Mouse (Mus musculus) ES-E14 (cell line): ENCODE data around the gene Atp5mpl. TPM values are rescaled to one million over a fixed set of nuclear protein-coding genes. Genes with fewer than 3 reads are reported as not detected.

Experiments used
- DNase-seq: peaks from one replicate; pipeline ENCODE4 v3.0.0-alpha.2; 2013; ENCODE audit warnings: low read depth, low spot score
- H3K27ac ChIP-seq: 2 replicates; pipeline ENCODE4 v1.5.1; 2012; ENCODE audit warnings: low read depth, mild to moderate bottlenecking, low read length, moderate library complexity, mixed read lengths; ENCODE audit not compliant: poor library complexity, insufficient read depth, severe bottlenecking
- H3K36me3 ChIP-seq: 2 replicates; pipeline ENCODE4 v1.6.1; 2012; ENCODE audit warnings: mild to moderate bottlenecking, low read length, moderate library complexity, mixed read lengths; ENCODE audit not compliant: control insufficient read depth, poor library complexity, insufficient read depth, severe bottlenecking
- H3K4me1 ChIP-seq, 2 experiments: fragments of 150-350 bp in 1 of 2; sonication (generic) in 1 of 2; 2 replicates each; pipeline ENCODE4 v1.6.1; 2012; ENCODE audit warnings: low read length in 2 of 2, mild to moderate bottlenecking in 1 of 2, mixed read lengths in 1 of 2; ENCODE audit not compliant: control insufficient read depth in 2 of 2, insufficient read depth in 2 of 2, poor library complexity in 1 of 2
- H3K4me3 ChIP-seq, 2 experiments: fragments of 150-350 bp in 1 of 2; sonication (generic) in 1 of 2; 2 replicates each; pipeline ENCODE4 v1.5.1; 2012; ENCODE audit warnings: low read length in 2 of 2, low read depth in 1 of 2, mild to moderate bottlenecking in 1 of 2, mixed read lengths in 1 of 2; ENCODE audit not compliant: insufficient read depth in 1 of 2, poor library complexity in 1 of 2, severe bottlenecking in 1 of 2
- H3K9ac ChIP-seq: 2 replicates; pipeline ENCODE4 v1.6.1; 2012; ENCODE audit warnings: low read depth, mild to moderate bottlenecking, low read length, mixed read lengths; ENCODE audit not compliant: poor library complexity, insufficient read depth, severe bottlenecking
- H3K9me3 ChIP-seq: fragments of 150-350 bp; sonication (generic); 2 replicates; pipeline ENCODE4 v1.6.1; 2012; ENCODE audit warnings: low read depth, mild to moderate bottlenecking, low read length; ENCODE audit not compliant: control insufficient read depth, insufficient read depth
- CHD2 ChIP-seq: IDR thresholded peaks from 2 replicates; pipeline ENCODE4 v1.6.1; 2014; ENCODE audit warnings: mild to moderate bottlenecking, low read depth, low read length, inconsistent platforms
- HCFC1 ChIP-seq: IDR thresholded peaks from 2 replicates; pipeline ENCODE4 v1.6.1; 2012; ENCODE audit warnings: low read length, inconsistent platforms, borderline replicate concordance; ENCODE audit not compliant: insufficient read depth
- MAFK ChIP-seq: IDR thresholded peaks from 2 replicates; pipeline ENCODE4 v1.6.1; 2014; ENCODE audit warnings: mild to moderate bottlenecking, low read depth, low read length, inconsistent platforms; ENCODE audit not compliant: insufficient read depth
- ZC3H11A ChIP-seq: IDR thresholded peaks from 2 replicates; pipeline ENCODE4 v1.6.1; 2012; ENCODE audit warnings: low read depth, mild to moderate bottlenecking, inconsistent platforms, low read length, borderline replicate concordance
- ZNF384 ChIP-seq: IDR thresholded peaks from 2 replicates; pipeline ENCODE4 v1.6.1; 2012; ENCODE audit warnings: low read depth, low read length, inconsistent platforms
- in situ Hi-C, 2 experiments: fragments of 600-800 bp; cut with MboI; formaldehyde crosslinking; loops; one replicate each; pipeline ENCODE4 v1.15.1; 2025; ENCODE audit warnings: low sequenced_read_pairs in 2 of 2, inconsistent platforms in 1 of 2; ENCODE audit not compliant: unreplicated experiment in 2 of 2
- total RNA-seq: library from RNA; depleted of rRNA; stranded (reverse); fragments of 300-350 nt; gene quantifications from 2 replicates; pipeline ENCODE4 v1.2.3, GENCODE M21; 2012

Gene Atp5mpl
- total RNA-seq, 1 experiment, result 297 TPM

DNA sequence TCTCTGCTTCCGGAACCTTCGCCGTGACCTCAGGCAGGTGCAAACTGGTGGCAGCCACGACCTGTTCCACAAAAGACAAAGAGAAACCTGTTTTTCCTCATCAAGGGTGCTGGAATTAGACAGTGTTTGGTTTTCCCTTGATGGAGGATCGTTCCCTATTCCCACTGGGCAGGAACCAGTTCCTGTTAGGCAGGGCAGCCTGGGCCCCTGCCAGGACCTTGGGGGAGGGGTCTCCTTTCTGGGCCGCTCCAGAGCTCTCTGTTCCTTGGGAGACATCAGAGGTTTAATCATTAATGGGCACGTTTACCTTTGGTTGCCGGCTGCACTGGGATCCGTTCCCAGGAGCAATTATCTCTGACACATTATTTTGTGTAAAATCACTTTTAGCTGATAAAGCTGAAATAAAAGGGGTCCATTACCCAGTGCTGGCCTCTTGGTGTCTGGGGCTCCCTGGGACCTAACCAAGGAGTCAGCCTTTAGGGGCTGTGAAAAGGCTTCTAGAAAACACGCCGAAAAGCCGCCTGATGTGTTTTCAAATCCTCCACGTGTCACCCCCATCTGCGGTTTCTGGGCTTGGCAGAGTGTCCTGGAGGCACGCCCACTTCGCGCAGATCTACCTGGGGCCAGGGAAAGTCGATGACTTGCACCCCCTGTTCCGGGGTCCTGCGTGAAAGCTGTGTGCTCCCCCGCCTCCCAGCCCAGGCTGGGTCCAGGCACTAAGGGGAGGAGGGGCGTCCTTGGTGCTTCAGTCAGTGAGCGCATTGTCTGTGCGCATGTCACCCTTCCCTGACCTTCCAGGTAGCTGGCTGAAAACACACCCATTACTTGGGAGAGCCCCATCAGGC, 29.8 kb downstream of the Atp5mpl start:
- Histone ChIP-seq H3K9ac (no peak overlapping the region), H3K4me1 (peaks cover 10 to 28% of the 10 kb centered on the region in 2 experiments), H3K9me3 (no peaks in the 10 kb centered on the region), H3K27ac (no peak overlapping the region; the same call in 1 of the 2 replicates), H3K4me3 (peak overlapping the region; percentile 24 to 37; a peak in 3 of 4 replicates), H3K36me3 (no peaks in the 10 kb centered on the region)
- in situ Hi-C loops, result no loop called here
- no peak for TF ChIP-seq CHD2
- no peak for TF ChIP-seq ZNF384
- no peak for TF ChIP-seq HCFC1
- TF ChIP-seq MAFK, result no peak
- no peak for TF ChIP-seq ZC3H11A
- DNase-seq, result no peak

DNA sequence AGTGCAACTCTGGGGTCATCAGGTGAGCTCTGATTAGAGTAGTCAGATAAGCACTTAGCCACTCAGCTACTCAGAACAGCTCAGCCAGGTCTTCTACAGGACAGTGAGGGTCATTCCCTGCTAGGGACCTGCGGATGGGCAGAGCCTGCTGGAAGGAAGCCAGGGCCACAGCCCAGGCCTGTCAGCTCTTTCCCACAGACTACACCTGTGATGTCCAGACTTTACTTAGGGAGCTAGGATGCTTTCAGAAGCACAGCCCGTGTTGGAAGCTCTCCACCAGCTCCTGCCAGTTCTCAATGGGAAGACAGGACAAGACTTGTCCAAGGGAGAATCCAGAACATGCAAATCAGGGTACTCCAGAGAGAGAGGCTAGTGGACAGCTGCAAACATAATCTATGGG, 32.8 kb downstream of the Atp5mpl start:
- peaks cover 10 to 25% of the 10 kb centered on the region in 2 experiments for H3K4me1 ChIP-seq
- in situ Hi-C loops, result no loop called here

DNA sequence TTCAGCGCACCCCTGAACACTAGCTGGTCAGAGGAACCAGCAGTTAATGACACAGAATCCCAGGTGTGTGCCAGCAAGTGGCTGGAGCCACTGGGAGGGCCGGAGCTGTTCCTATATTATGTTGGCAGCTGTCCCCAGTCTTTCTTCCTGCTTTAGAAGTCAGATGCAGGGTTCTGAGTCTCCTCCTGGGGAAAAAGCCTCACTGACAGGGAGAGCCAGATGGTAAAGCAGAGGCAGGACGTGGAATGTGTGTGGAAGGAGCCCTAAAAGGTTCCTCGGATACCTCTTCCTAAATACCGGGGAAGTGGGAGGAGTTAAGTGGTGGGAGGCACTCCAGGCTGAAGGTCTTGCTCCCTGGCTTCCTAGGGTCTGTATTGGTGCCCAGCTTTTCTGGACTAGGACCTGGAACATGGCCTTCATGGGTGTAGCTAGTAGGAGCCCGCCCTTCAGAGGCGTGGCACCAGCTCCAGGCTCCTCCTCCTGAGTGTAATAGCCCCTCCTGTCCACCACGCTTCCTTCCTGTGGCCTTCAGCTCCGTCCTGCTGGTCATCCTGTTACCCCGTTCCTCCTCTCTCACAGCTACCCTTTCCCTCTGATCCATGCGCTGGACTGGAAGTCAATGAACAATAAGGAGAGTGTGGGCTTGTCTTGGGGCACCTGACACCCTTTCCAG, 33.6 kb downstream of the Atp5mpl start:
- H3K4me1 ChIP-seq, result peaks cover 9 to 17% of the 10 kb centered on the region in 2 experiments
- H3K4me3 ChIP-seq, result no peak overlapping the region
- H3K9me3 ChIP-seq, result no peaks in the 10 kb centered on the region
- in situ Hi-C loops, result no loop called here
- no peak overlapping the region for H3K9ac ChIP-seq
- DNase-seq, result no peak
- no peaks in the 10 kb centered on the region for H3K36me3 ChIP-seq
- no peak overlapping the region for H3K27ac ChIP-seq
- TF ChIP-seq HCFC1 (no peak), MAFK (no peak), ZC3H11A (no peak), ZNF384 (no peak), CHD2 (no peak)

More for the DNA sequence above, 32.8 kb downstream of the Atp5mpl start:
- Histone ChIP-seq H3K36me3 (no peaks in the 10 kb centered on the region), H3K9ac (no peak overlapping the region), H3K4me3 (no peak overlapping the region), H3K9me3 (no peaks in the 10 kb centered on the region), H3K27ac (no peak overlapping the region)
- DNase-seq, result no peak
- TF ChIP-seq MAFK (no peak), CHD2 (no peak), ZNF384 (no peak), HCFC1 (no peak), ZC3H11A (no peak)

DNA sequence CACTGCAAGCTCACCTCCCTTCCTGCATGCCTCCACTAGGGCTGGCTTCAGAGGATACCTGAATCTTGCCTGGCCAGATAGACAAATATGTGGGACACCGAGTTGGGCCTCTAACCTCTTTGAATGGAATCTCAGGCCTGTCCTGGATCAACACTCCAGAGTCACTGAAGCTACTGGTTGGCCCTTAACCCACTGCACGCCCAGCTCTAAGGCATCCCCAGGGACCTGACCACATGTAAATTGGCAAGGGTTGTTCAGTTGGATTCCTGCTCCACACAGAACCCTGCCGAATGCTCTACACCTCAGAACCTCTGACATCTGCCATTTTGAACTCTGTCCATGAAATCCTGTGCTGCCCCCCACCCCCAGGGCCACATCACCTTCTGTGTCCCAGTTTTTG, 34.3 kb downstream of the Atp5mpl start:
- no peak overlapping the region for H3K9ac ChIP-seq
- in situ Hi-C loops, result no loop called here
- H3K27ac ChIP-seq, result no peak overlapping the region

More for the DNA sequence above, 34.3 kb downstream of the Atp5mpl start:
- Histone ChIP-seq H3K4me1 (peaks cover 4 to 11% of the 10 kb centered on the region in 2 experiments; a peak in 3 of 4 replicates), H3K36me3 (no peaks in the 10 kb centered on the region), H3K4me3 (no peak overlapping the region), H3K9me3 (no peaks in the 10 kb centered on the region)
- TF ChIP-seq ZNF384 (no peak), CHD2 (no peak), HCFC1 (no peak), ZC3H11A (no peak), MAFK (no peak)
- no peak for DNase-seq
